Mouse (Mus musculus) adrenal gland, postnatal 10 days (tissue): ENCODE measurements around the gene Iqcc. TPM values are rescaled to one million over a fixed set of nuclear protein-coding genes. Genes with fewer than 3 reads are reported as not detected.
A peak's percentile ranks its signal among the peaks of the same experiment; 100 is the strongest.

Source experiments
- DNase-seq: peaks from one replicate; pipeline ENCODE4 v3.0.0; 2021; ENCODE audit warnings: mixed read lengths
- long read RNA-seq, 2 experiments: library from polyadenylated mRNA; stranded (forward); transcript quantifications; one replicate each; pipeline ENCODE4 v2.0.0; 2021
- total RNA-seq, 2 experiments: library from RNA; stranded (reverse); gene quantifications; 2 replicates each; pipeline ENCODE4 v1.2.3; 2021

Iqcc gene
- 10 to 100 TPM; 17.4 to 28.2 TPM for total RNA-seq
- long read RNA-seq, experiment 1, transcript Iqcc-201 (5 exons, 2,639 nt), result major isoform, 5 of 15 reads
- long read RNA-seq, experiment 1, partial matches to known transcripts, result 0 of 15 reads
- long read RNA-seq, experiment 1, other reads (novel, unspliced or antisense), result 6 of 15 reads
- long read RNA-seq, experiment 2, transcript Iqcc-202 (3 exons, 491 nt), result major isoform, 5 of 12 reads
- long read RNA-seq, experiment 2, partial matches to known transcripts, result 0 of 12 reads
- long read RNA-seq, experiment 2, other reads (novel, unspliced or antisense), result 4 of 12 reads

DNA sequence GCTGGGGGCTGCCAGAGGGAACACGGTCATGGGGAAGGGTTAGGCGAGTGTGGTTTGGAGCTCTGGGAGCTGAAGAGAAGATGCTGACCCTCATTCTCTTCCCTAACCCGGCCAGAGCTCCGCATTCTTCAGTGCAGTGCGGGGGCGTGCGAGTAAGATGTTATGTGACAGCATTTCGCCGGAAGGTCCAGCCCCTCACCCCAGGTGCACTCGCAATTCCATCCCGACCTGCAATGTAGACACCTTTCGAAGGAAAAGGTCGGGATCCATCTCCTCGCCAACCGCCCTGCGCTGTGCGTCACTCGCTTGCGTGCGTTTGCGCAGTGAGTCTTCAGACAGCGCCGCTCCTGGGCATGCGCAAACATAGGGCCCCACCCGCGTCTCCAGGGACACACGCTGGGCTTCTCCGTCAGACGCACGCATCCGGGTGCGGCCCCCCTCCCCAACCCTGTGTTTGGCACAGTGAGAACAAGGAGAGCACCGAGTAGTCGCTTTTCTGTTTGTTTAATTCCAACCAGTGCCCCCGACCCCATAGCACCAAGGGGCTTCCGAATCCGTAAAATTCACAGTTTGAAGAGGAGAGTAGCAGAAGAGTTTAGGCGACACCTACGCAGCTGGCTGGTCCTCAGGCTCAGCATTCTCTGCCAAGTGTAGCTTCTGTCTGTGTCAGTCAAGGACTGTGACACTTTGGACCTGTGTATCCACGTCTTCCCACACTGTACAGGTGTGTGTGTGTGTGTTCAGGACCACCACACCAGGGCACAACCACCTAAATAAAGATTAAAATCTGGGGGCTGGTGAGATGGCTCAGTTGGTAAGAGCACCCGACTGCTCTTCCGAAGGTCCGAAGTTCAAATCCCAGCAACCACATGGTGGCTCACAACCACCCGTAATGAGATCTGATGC lies at the start of gene Iqcc:
Gene Iqcc (minus strand): TSS at position 314 of the 906 bp plus-strand sequence.
- peak; percentile 97 for DNase-seq

DNA sequence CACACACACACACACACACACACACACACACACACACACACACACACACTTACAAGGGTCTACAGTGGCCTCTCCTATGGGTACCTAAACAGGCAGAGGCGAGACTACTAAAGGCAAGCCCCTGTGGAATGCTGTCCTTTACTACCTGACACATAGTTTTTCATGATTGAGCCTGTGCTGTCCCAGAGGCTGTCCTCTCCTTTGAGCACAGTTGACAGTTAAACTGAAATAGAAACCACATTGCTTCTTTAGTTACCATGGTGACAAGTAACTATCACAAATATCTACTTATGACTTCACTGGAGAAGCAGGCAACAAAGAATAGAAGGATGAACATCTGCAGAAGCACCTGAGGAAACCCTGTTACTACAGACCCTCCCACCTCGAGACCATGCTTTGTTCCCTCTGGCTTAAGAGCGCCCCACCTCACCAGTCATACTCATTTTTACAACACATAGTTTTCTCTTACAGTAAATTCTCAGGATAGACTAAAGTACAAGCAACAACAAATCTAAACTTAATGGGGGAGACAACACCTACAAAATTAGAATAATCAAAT lies 43.4 kb upstream of the Iqcc start:
- no peak for DNase-seq

DNA sequence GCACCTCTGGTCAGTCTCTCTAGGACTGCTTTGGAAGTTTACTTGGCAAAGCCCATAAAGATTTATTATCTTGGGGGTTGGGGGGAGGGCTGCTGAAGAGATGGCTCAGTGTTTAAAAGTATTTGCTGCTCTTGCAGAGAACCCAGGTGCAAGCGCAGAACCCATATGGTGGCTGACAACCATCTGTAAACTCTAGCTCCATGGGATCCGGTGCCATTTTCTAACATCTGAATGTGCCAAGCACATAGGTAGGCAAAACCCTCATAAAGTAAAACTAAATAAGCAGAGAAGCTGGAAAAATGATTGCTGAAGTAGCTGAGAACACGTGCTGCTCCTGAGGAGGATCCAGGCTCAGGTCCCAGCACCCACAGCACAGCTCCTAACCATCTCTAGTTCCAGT lies 42.7 kb upstream of the Iqcc start:
- no peak for DNase-seq

DNA sequence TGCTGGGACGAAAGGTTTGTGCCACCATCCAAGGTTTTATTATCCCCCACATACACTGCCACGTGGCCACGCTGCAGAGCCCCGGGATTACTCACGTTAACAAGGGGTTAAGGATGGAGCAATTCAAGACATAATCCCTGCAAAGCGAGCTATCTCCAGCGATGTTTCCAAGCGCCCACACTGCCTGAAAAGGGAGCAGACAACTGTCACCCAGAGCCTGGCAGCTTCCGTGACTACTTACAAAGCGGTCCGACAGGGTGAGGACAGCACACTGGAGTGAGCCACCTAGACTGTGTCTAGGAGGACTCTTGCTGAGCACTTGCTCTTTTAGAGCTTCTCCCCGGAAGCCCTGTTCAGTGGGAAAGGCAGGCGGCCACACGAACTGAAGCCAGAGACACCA lies 35.9 kb upstream of the Iqcc start:
- no peak for DNase-seq

DNA sequence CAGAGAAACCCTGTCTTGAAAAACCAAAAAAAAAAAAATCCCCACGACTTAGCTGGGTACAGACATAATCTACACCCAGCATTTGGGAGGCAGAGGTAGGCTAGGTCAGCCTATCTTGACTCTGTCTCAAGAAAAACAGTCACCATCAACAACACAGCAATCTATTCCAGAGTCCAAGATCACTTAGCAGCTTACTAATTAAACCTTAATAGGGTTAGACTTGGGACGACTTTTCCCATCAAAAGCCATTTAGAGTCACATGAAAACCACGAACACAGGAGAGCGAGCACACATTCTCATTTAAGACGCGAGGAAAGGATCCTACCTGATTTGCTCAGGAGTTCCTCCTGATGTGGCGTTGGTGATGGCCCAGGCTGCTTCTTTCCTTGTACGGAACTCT lies 31.5 kb upstream of the Iqcc start:
- no peak for DNase-seq

DNA sequence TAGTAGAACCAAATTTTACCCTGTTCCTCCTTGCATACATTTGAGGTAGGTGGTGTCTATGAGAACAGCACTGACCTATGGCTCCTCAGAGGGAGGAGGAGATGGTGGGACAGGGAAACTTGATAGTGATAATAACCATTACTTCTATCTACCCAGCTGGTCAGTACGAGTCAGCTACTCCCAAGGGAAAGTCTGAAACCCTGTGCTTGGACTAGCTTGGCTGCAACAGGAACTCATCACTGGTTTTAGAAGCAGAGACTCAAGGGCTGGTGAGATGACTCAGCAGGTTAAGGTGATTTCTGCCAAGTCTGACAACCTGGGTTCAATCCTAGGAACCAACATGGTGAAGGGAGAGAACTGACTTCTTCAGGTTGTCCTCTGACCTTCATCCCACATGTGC lies 29.8 kb upstream of the Iqcc start:
- DNase-seq, result no peak

DNA sequence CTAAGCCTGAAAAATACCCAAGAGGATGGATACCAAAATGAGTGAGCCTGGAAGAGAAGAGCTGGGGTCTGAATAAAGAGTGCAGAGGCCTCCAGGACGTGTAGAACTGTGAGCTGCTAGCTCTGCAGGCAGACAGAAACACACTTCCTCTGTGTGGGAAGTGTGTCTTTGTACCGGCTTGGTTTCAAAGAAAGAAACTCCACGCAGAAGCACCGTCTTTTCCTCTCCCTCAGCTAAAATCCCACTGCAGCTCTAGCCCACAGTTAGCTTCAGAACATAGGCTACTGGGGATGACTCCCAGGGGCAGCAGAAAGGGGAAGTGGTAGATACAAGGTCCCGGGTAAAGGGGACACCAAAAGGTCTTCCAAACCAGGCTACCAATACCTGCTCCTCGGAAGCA lies 26.3 kb upstream of the Iqcc start:
- DNase-seq, result no peak

DNA sequence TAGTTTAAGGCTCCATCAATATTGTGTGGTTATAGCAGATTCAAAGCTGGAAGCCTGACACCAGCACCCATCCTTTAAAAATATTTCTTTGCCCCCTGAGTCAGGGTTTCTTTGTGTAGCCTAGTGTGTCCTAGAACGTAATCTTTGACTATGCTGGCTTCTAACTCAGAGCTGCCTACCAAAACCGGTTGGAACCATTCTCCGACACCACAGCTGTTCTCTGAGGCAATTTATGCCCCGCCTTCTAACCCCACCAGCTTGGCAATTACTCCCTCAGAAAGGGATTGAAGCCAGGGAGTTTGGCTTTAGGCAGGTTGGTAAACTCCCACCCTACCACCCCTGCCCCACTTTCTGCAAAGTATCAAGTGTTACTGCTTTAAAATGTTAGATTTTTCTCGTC lies 22.9 kb upstream of the Iqcc start:
- DNase-seq, result peak; percentile 46

DNA sequence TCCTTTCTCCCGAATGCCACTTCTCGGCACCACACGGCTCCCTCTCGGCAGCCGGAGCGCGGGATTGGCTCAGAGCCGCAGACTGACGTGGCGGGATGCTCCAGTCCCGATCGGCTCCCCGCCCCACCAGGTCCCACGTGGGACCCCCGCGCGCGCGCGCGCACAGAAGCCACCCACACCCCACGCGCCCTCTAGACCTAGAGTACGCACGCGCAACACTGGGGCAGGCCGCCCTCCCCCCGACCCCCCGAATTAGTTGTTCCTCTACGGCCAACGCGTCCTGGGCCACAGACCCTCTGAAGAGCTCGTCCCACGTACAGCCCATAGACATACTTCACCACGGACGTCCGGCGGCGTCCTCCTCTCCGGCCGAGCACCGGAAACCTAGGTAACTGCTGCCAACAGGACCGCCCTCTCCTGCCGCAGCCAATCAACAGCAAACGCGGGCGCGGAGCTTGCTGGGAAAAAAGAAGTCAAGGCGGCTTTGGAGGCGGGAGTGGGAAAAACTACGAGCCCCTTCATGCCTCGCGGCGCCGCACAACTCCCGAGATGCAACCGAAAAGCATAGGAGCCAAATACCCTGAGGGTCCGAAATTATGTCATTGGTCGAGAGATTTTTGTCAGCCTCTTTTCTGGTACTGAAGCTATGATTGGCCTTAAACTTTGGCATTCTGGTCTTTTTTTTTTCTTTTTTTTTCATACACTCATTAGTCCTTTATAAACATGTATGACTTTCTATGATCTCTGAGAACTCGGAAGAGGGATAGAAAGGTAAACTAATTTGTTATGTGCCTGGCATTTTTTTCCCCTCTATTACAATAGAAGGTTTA lies 22.0 kb upstream of the Iqcc start, which contains the start of gene Txlna:
Gene Txlna (minus strand): TSS at position 428 of the 830 bp plus-strand sequence.
- DNase-seq, result peak; percentile 96

DNA sequence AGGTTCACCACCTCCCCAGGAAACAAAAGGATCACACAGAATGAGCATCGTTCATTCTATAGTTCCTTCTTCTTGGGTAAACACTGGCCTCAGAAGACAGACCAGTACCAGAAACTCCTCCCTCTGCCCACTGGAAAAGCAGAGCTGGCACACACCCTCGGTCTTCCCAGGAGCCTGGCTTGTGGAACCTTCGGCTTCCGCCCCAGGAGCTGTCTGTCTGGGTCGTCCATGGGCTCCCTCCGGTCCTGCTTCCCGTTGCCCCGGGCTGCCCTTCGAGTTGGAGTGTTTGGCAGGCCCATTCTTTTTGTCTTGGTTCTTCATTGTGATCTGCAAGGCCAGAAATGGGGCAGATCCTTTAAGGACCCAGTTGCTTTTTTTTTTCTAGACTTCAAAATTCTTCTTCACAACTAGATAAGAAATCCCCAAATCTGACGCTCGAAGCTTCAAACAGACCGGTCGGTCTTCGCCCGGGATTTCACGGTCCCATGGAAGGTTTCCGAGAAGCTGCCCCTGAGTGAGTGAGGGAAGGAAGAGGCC lies 21.3 kb upstream of the Iqcc start:
- DNase-seq, result peak; percentile 68

DNA sequence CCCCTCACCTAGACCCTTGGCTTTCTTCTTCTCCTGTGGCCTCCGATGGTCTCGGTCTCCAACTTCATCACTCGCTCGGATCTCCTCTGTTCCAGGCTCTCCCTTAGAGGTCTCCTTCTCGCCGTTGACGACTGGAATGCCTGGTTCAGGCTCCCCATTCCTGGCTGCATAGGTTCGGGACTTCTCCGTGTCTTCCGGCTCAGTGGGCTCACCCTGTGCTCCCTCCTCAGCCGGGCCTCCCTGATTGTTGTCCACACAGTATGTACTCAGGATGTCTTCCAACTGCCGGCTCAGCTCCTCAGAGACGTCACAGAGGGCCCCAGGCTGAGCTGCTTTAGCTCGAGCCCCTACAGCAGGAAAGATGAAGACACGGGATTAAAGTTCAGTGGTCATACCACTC lies 20.3 kb upstream of the Iqcc start:
- no peak for DNase-seq

DNA sequence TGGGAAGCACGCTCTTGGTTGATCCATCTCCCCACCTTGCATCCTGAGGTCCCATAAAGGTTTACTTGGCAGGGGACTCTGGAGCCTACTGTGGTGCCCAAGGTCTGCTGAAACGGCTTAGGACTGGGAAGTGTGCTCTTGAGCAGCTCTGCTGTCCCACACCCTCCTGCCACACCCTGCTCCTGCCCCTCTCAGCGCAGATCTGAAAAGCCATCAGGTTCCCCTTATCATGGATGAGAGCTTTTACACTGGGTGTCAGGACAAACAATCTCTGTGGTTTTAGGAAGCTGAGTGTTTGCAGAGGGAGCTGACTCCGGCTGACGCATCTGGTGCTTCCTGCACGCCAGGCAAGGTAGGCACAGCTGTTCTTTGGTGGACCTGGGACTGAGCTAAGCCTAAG lies 15.0 kb upstream of the Iqcc start:
- DNase-seq, result no peak

DNA sequence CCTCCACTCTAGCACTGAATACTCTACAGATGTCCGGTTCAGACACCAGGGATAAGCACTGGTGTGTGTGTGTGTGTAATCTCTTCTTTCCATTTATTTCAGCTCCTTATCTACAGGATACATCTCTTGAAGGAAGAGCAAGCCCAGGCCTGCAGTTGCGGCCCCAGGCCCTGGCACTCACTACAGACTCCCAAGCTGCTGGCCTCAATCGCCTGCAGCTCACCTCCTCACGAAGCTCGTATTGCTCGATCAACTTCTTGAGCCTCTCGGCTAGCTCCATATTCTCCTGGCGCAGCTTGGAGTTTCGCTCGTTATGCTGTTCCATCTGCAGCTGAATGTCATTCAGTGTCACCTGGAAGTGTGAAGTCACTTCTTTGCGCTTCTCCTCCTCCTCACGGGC lies 13.0 kb upstream of the Iqcc start:
- DNase-seq, result no peak

DNA sequence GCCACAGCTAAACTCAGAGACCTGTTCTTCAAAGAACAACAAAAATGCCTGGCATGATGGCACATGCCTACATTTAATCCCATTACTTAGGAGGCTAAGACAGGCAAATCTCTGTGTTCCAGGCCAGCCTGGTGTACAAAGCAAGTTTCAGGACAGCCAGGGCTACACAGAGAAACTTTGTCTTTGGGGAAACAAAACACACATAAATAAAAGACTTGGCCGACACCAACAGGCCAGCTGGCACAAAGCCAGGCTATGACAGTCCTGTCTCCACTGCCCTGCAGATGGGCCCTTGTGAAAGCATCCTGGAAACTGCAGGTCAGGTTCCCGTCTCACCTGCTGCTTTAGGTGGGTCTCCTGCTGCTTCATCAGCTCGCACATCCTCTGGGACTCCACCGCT lies 12.0 kb upstream of the Iqcc start:
- DNase-seq, result peak; percentile 72

DNA sequence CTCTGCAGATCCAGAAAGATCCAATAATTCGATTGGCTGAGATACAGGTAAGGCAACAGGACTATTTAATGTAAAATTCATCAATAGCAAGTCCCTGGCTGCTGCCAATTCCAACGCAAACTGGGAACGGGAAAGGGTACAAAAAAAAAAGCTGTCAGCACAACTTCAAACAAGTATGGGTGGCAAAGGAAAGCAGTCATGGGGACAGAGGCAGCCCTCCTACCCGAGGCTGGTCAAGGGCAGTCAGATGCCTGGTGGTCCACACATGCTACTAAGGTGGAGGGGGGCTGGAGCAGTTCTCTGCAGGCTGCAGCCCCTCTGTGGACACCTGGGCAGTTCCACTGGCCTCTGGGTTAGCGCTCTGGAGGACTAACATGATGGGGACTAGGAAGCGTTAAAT lies 7.1 kb upstream of the Iqcc start:
- DNase-seq, result no peak

DNA sequence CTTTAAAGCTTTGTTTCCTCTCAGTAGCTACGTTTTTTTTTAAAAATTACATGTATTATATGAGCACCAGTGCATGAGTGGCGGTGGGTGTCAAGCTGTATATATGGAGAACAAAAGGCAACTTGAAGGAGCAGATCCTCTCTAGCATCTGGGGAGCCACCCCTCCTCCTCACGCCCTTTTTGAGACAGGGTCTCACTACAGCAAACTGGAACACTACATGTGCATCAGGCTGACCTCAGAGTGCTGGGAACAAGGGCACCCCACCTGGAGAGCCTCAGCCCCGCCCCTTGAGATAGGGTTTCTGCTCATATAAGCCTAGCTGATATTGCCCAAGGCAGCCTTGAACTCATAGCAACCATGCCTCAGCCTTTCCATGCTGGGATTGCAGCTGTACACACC lies 6.6 kb upstream of the Iqcc start:
- no peak for DNase-seq

DNA sequence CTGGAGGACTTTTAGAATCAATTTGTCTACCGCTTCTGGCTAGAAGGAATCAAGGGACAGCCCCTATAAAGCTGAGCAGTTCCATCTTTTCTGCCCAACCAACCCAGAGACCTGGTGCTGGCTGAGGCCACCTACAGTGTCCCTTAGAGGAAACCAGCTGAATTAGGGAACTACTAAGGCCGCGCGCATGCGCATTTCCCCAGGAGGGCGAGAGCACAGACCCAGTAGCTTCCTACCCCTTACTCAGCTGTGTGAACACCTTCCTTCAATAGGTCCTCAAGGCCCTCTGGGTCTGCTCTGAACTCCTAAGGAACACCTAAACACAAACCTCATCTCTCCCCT lies 6.1 kb upstream of the Iqcc start:
- DNase-seq, result peak; percentile 67

DNA sequence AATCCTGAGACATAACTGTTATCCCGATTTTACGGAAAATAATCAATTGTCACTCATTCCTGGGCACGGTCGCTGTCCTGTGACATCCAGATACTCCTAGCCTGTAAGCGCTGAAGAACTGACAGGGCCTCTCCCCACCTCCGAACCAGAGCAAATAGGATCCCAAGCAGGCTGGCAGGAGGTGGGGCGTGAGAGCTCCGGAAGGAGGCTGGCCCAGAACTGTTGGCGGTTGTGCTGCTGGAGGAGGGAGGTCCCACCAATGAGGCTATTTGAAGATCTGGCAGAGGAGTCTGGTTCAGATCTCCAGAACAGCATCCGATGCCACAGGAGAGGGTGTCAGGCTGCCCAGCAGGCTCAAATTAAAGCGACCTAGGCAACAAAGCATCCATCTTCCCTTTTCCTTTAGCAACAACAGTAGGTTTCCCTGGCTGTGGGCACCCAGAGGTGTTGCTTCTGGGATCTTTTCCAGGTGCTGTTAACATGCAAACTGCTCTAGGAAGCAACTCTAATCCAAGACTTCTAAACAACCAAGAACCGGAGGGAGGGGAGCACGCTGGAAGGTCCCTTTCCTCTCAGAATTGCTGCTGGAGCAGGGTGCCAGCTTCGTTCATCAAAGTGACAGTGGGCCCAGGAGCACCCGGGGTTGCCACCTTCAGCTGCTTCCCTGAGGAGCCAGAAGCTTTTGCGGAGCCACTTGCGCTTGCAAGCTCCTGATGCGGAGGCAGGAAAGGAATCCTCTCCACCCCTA lies 5.6 kb upstream of the Iqcc start:
- DNase-seq, result peak; percentile 87

DNA sequence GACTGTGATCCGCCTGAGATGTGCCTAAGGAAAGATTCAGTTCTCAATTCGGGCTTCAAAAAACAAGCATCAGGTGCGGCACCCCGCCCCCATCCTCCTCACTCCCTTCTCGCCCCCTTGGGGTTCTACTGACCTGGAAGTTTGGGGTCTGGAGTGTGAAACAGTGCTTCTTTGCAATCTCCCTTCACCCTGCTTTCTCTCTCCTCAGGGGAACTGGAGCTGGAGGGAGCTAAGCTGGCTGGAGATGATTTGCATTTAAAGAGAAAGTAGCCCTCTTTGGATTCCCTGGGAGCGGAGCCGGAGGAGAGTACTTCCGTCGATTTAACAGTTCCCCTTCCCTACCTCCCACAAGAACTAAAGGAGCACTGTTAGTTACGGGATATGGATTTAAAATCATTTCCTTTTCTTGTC lies 4.8 kb upstream of the Iqcc start, which contains the start of gene Ccdc28b:
Gene Ccdc28b (minus strand): TSS at position 267 of the 411 bp plus-strand sequence.
- DNase-seq, result peak; percentile 62

DNA sequence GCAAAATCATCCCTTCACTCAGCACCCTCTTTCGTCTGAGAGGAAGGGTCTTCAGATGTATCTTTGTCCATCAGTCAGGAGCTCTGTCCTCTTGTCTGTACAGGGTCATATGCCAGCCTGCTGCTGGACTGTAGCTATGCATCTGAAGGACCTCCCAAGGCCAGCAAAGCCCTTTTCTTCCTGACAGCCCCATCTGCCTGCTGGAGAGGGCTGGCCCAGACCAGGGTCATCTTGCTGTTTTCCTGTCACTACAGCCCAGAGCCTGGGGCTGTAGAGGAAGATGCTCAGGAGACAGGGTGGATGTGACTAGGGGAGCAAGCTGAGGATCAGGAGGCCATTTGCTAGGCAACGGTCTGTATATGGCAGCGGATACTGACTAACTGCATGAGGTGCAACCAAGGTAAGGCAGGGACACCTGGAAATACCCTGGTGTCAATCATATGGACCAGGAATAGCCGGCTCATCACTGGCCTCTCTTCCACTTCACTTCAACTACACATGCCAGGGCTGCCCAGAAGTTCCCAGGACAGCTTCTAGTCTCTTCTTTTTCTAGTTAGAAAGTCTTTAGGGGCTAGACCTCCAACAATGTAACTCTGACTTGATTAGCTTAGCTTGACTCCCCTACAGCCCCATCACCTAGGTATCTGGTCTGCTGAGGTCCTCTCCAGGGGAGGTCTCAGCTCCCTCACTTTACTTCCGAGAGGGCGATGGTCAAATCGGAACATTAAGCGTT lies 4.1 kb upstream of the Iqcc start:
- peak; percentile 38 for DNase-seq
